Mouse (Mus musculus) spleen, adult 2 months (tissue): Measurements from ENCODE around the gene Pls1.

Experiments used
- CTCF ChIP-seq: fragments of 200-500 bp; IDR thresholded peaks from 2 replicates; pipeline ENCODE4 v1.5.1; 2011; ENCODE audit warnings: mild to moderate bottlenecking, inconsistent platforms; ENCODE audit not compliant: insufficient read depth, insufficient read length, insufficient replicate concordance; ENCODE audit errors: extremely low read depth
- POLR2A ChIP-seq: fragments of 200-500 bp; IDR thresholded peaks from 2 replicates; pipeline ENCODE4 v1.6.1; 2011; ENCODE audit warnings: low read depth, low read length, inconsistent platforms

GRCm38 (mm10) chr9:95813721-95814531, 31.2 kb downstream of the Pls1 start:
- no peak for TF ChIP-seq POLR2A
- TF ChIP-seq CTCF: no peak
